Mouse (Mus musculus) cerebellum, adult 9-11 months (tissue): ENCODE data around the gene Sub1.

ENCODE experiments used
- DNase-seq: peaks from one replicate; pipeline ENCODE4 v3.0.0; 2022

The Sub1 gene

GRCm38 (mm10) chr15:11996883-11997282 lies at the start of gene Sub1:
Gene Sub1 (minus strand): TSS chr15:11996983.
- no peak for DNase-seq

- DNase-seq = no peak
These were observed 43.6 kb upstream of the Sub1 start for GRCm38 (mm10) chr15:12040407-12040710.

GRCm38 (mm10) chr15:12039671-12040406 lies 43.1 kb upstream of the Sub1 start:
- DNase-seq = no peak

GRCm38 (mm10) chr15:12039256-12039655 lies 42.5 kb upstream of the Sub1 start:
- no peak for DNase-seq

GRCm38 (mm10) chr15:12037866-12038625 lies 41.3 kb upstream of the Sub1 start:
- no peak for DNase-seq

- no peak for DNase-seq
These were observed 40.4 kb upstream of the Sub1 start for GRCm38 (mm10) chr15:12037217-12037616.

- no peak for DNase-seq
These were observed 39.9 kb upstream of the Sub1 start for GRCm38 (mm10) chr15:12036675-12037074.

- DNase-seq = no peak
These were observed 37.5 kb upstream of the Sub1 start for GRCm38 (mm10) chr15:12034317-12034716.

GRCm38 (mm10) chr15:12033155-12033554 lies 36.4 kb upstream of the Sub1 start:
- no peak for DNase-seq

GRCm38 (mm10) chr15:12032512-12032911 lies 35.7 kb upstream of the Sub1 start:
- no peak for DNase-seq

- DNase-seq = no peak
These were observed 35.1 kb upstream of the Sub1 start for GRCm38 (mm10) chr15:12031861-12032260.

GRCm38 (mm10) chr15:12030221-12030620 lies 33.4 kb upstream of the Sub1 start:
- DNase-seq = no peak

GRCm38 (mm10) chr15:12027807-12028206 lies 31.0 kb upstream of the Sub1 start:
- no peak for DNase-seq

GRCm38 (mm10) chr15:12026932-12027450 lies 30.2 kb upstream of the Sub1 start:
- no peak for DNase-seq

- DNase-seq = no peak
These were observed 29.2 kb upstream of the Sub1 start for GRCm38 (mm10) chr15:12026026-12026425.

GRCm38 (mm10) chr15:12025341-12025740 lies 28.6 kb upstream of the Sub1 start:
- DNase-seq = no peak

GRCm38 (mm10) chr15:12024791-12025268 lies 28.0 kb upstream of the Sub1 start:
- DNase-seq = no peak

- DNase-seq = no peak
These were observed 22.7 kb upstream of the Sub1 start for GRCm38 (mm10) chr15:12019443-12019842.

- no peak for DNase-seq
These were observed 21.6 kb upstream of the Sub1 start for GRCm38 (mm10) chr15:12018428-12018757.

GRCm38 (mm10) chr15:12017700-12018427 lies 21.1 kb upstream of the Sub1 start:
- no peak for DNase-seq

GRCm38 (mm10) chr15:12014197-12014905 lies 17.6 kb upstream of the Sub1 start:
- no peak for DNase-seq

GRCm38 (mm10) chr15:12013532-12014196 lies 16.9 kb upstream of the Sub1 start:
- no peak for DNase-seq
